Mouse (Mus musculus) myocyte (in vitro differentiated cells): Measurements from ENCODE around the gene Clstn2. TPM values are rescaled to one million over a fixed set of nuclear protein-coding genes. Genes with fewer than 3 reads are reported as not detected.

Source experiments
- H3K27me3 ChIP-seq: one replicate; pipeline ENCODE4 v1.6.1; 2011; ENCODE audit not compliant: control insufficient read depth, insufficient read depth, insufficient read length
- H3K36me3 ChIP-seq: one replicate; pipeline ENCODE4 v1.6.1; 2011; ENCODE audit not compliant: control insufficient read depth, insufficient read depth
- H3K4me2 ChIP-seq: one replicate; pipeline ENCODE4 v1.6.1; 2011; ENCODE audit warnings: low read depth, control low read depth
- H3K4me3 ChIP-seq: one replicate; pipeline ENCODE4 v1.5.1; 2011; ENCODE audit warnings: mild to moderate bottlenecking, control low read depth, moderate library complexity
- H3K79me2 ChIP-seq: one replicate; pipeline ENCODE4 v1.6.1; 2011; ENCODE audit not compliant: control insufficient read depth, insufficient read depth
- H3ac ChIP-seq: one replicate; pipeline ENCODE4 v1.6.1; 2011; ENCODE audit not compliant: control insufficient read depth, insufficient read length
- CEBPB ChIP-seq: IDR thresholded peaks from 2 replicates; pipeline ENCODE4 v1.6.1; 2011; ENCODE audit warnings: mild to moderate bottlenecking, moderate library complexity; ENCODE audit not compliant: poor library complexity, insufficient read depth, severe bottlenecking
- E2F4 ChIP-seq: IDR thresholded peaks from one replicate; pipeline ENCODE4 v1.6.1; 2011; ENCODE audit warnings: mild to moderate bottlenecking, control low read depth, moderate library complexity; ENCODE audit not compliant: insufficient read depth
- MAX ChIP-seq: IDR thresholded peaks from one replicate; pipeline ENCODE4 v1.6.1; 2011; ENCODE audit warnings: low read depth, mild to moderate bottlenecking, control low read depth
- MYOD1 ChIP-seq, 3 experiments: IDR thresholded peaks; one replicate each; pipeline ENCODE4 v1.6.1; 2011; ENCODE audit warnings: control low read depth in 2 of 3, low read depth in 2 of 3, mild to moderate bottlenecking in 2 of 3, moderate library complexity in 1 of 3; ENCODE audit not compliant: insufficient read length in 2 of 3, control insufficient read depth in 1 of 3
- MYOG ChIP-seq, 3 experiments: IDR thresholded peaks; one replicate each; pipeline ENCODE4 v1.6.1; 2011; ENCODE audit warnings: control low read depth in 2 of 3, low read depth in 2 of 3, mild to moderate bottlenecking in 2 of 3; ENCODE audit not compliant: insufficient read length in 2 of 3, control insufficient read depth in 1 of 3, insufficient read depth in 1 of 3
- POLR2A ChIP-seq: IDR thresholded peaks from one replicate; pipeline ENCODE4 v1.6.1; 2011; ENCODE audit warnings: low read depth, mild to moderate bottlenecking, control low read depth, moderate library complexity; ENCODE audit not compliant: insufficient read length
- POLR2AphosphoS2 ChIP-seq: IDR thresholded peaks from one replicate; pipeline ENCODE4 v1.6.1; 2011; ENCODE audit warnings: low read depth, control low read depth; ENCODE audit not compliant: insufficient read length
- REST ChIP-seq: IDR thresholded peaks from one replicate; pipeline ENCODE4 v1.6.1; 2011; ENCODE audit warnings: mild to moderate bottlenecking, control low read depth, moderate library complexity; ENCODE audit not compliant: insufficient read depth, insufficient read length
- SRF ChIP-seq: IDR thresholded peaks from one replicate; pipeline ENCODE4 v1.6.1; 2011; ENCODE audit warnings: low read depth; ENCODE audit not compliant: control insufficient read depth, insufficient read length
- TCF12 ChIP-seq: IDR thresholded peaks from one replicate; pipeline ENCODE4 v1.6.1; 2011; ENCODE audit warnings: mild to moderate bottlenecking, control low read depth; ENCODE audit not compliant: poor library complexity, insufficient read depth, severe bottlenecking
- TCF3 ChIP-seq: IDR thresholded peaks from one replicate; pipeline ENCODE4 v1.6.1; 2011; ENCODE audit warnings: low read depth, control low read depth; ENCODE audit not compliant: insufficient read length
- USF1 ChIP-seq: IDR thresholded peaks from one replicate; pipeline ENCODE4 v1.6.1; 2011; ENCODE audit warnings: low read depth, mild to moderate bottlenecking, control low read depth, moderate library complexity
- polyA plus RNA-seq: library from polyadenylated mRNA; unstranded; fragments of >200 nt; fragmentation: generic; extraction: Trizol; gene quantifications from one replicate; pipeline ENCODE4 v1.2.1, GENCODE M21; 2012; ENCODE audit warnings: missing spikeins

Clstn2 gene
- polyA plus RNA-seq, 1 experiment, result 0.02 TPM

GRCm38 (mm10) chr9:97527276-97527675 lies 505.7 kb downstream of the Clstn2 start:
- TF ChIP-seq MYOG (IDR thresholded peaks at IDR 0.05; ENCODE audit: control insufficient read depth in 1 of 3, insufficient read depth in 1 of 3, insufficient read length in 2 of 3, low read depth in 2 of 3) (no peak), MYOD1 (IDR thresholded peaks at IDR 0.05; ENCODE audit: control insufficient read depth in 1 of 3, insufficient read length in 2 of 3, low read depth in 2 of 3) (no peak), POLR2AphosphoS2 (no peak)
- Histone ChIP-seq H3ac (no peak overlapping the region), H3K36me3 (no peaks in the 10 kb centered on the region), H3K4me3 (no peak overlapping the region), H3K79me2 (no peaks in the 10 kb centered on the region), H3K27me3 (no peaks in the 10 kb centered on the region), H3K4me2 (no peak overlapping the region)

GRCm38 (mm10) chr9:97525563-97525962 lies 507.4 kb downstream of the Clstn2 start:
- H3K4me3 ChIP-seq, result no peak overlapping the region
- H3K79me2 ChIP-seq, result no peaks in the 10 kb centered on the region
- no peak overlapping the region for H3ac ChIP-seq
- H3K4me2 ChIP-seq, result no peak overlapping the region
- TF ChIP-seq TCF3, result no peak
- TF ChIP-seq MAX, result no peak
- no peak for TF ChIP-seq REST
- no peak for TF ChIP-seq USF1
- TF ChIP-seq POLR2AphosphoS2, result no peak
- no peak for TF ChIP-seq MYOG (IDR thresholded peaks at IDR 0.05; ENCODE audit: control insufficient read depth in 1 of 3, insufficient read depth in 1 of 3, insufficient read length in 2 of 3, low read depth in 2 of 3)
- H3K27me3 ChIP-seq, result no peaks in the 10 kb centered on the region
- no peaks in the 10 kb centered on the region for H3K36me3 ChIP-seq

- Histone ChIP-seq H3K4me3 (no peak overlapping the region), H3K79me2 (no peaks in the 10 kb centered on the region), H3ac (no peak overlapping the region), H3K36me3 (no peaks in the 10 kb centered on the region), H3K27me3 (no peaks in the 10 kb centered on the region), H3K4me2 (no peak overlapping the region)
- TF ChIP-seq POLR2AphosphoS2 (no peak), MAX (no peak), USF1 (no peak), SRF (no peak), CEBPB (no peak), POLR2A (no peak), MYOD1 (IDR thresholded peaks at IDR 0.05; ENCODE audit: control insufficient read depth in 1 of 3, insufficient read length in 2 of 3, low read depth in 2 of 3) (no peak), TCF12 (no peak), REST (no peak), E2F4 (no peak), TCF3 (no peak), MYOG (IDR thresholded peaks at IDR 0.05; ENCODE audit: control insufficient read depth in 1 of 3, insufficient read depth in 1 of 3, insufficient read length in 2 of 3, low read depth in 2 of 3) (no peak)
Measured at GRCm38 (mm10) chr9:97524861-97525260, 508.1 kb downstream of the Clstn2 start.

GRCm38 (mm10) chr9:97520771-97521170 lies 512.2 kb downstream of the Clstn2 start:
- TF ChIP-seq REST, result no peak
- TF ChIP-seq CEBPB, result no peak
- TF ChIP-seq MYOG (IDR thresholded peaks at IDR 0.05; ENCODE audit: control insufficient read depth in 1 of 3, insufficient read depth in 1 of 3, insufficient read length in 2 of 3, low read depth in 2 of 3), result no peak
- TF ChIP-seq TCF12, result no peak
- no peak for TF ChIP-seq POLR2A
- no peak for TF ChIP-seq USF1
- no peak for TF ChIP-seq SRF
- TF ChIP-seq MAX, result no peak
- no peak for TF ChIP-seq TCF3
- TF ChIP-seq MYOD1 (IDR thresholded peaks at IDR 0.05; ENCODE audit: control insufficient read depth in 1 of 3, insufficient read length in 2 of 3, low read depth in 2 of 3), result no peak
- TF ChIP-seq POLR2AphosphoS2, result no peak
- no peak for TF ChIP-seq E2F4
- no peaks in the 10 kb centered on the region for H3K27me3 ChIP-seq
- H3K79me2 ChIP-seq, result no peaks in the 10 kb centered on the region
- no peak overlapping the region for H3K4me2 ChIP-seq
- no peaks in the 10 kb centered on the region for H3K36me3 ChIP-seq
- H3ac ChIP-seq, result no peak overlapping the region
- no peak overlapping the region for H3K4me3 ChIP-seq

GRCm38 (mm10) chr9:97517006-97517405 lies 516.0 kb downstream of the Clstn2 start:
- Histone ChIP-seq H3K4me2 (no peak overlapping the region), H3ac (no peak overlapping the region), H3K27me3 (no peaks in the 10 kb centered on the region), H3K36me3 (no peaks in the 10 kb centered on the region), H3K79me2 (no peaks in the 10 kb centered on the region), H3K4me3 (no peak overlapping the region)
- TF ChIP-seq POLR2AphosphoS2, result no peak
- no peak for TF ChIP-seq SRF
- no peak for TF ChIP-seq TCF12
- no peak for TF ChIP-seq USF1
- no peak for TF ChIP-seq MAX
- no peak for TF ChIP-seq MYOG (IDR thresholded peaks at IDR 0.05; ENCODE audit: control insufficient read depth in 1 of 3, insufficient read depth in 1 of 3, insufficient read length in 2 of 3, low read depth in 2 of 3)
- TF ChIP-seq CEBPB, result no peak
- TF ChIP-seq POLR2A, result no peak
- no peak for TF ChIP-seq TCF3
- TF ChIP-seq MYOD1 (IDR thresholded peaks at IDR 0.05; ENCODE audit: control insufficient read depth in 1 of 3, insufficient read length in 2 of 3, low read depth in 2 of 3), result no peak
- TF ChIP-seq REST, result no peak
- TF ChIP-seq E2F4, result no peak
